Mouse (Mus musculus): ENCODE measurements around the gene Hoxa7.

DNA sequence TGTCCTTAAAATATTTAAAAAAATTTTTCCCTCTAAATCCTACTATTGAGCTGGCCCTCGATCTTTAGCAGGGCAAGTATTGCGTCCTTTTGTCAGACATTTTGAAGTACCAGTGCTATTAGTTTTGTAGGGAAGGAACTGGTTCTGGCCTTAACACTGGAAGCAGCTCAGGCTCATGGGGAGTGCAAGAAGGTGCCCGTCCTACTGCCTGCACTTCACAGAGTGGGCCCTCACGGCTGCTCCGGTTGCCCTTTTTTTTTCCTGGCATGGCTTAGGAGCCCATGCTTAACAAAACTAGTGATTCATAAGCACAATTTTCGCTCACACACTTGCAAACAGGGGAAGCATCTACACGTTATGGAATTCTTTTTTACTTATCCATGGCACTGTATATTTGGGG lies 17.3 kb upstream of the Hoxa7 start:
- TF ChIP-seq POLR2A (IDR thresholded peaks at IDR 0.05; ENCODE audit: insufficient read length, low read depth) = no peak
- no peak for TF ChIP-seq MYOG (IDR thresholded peaks at IDR 0.05; ENCODE audit: control insufficient read depth in 1 of 3, insufficient read depth in 1 of 3, insufficient read length in 2 of 3, low read depth in 2 of 3)
- TF ChIP-seq CEBPB (IDR thresholded peaks at IDR 0.05; ENCODE audit: insufficient read depth, poor library complexity, severe bottlenecking) = no peak
- TF ChIP-seq POLR2AphosphoS2 (IDR thresholded peaks at IDR 0.05; ENCODE audit: insufficient read length, low read depth) = no peak
- no peak for TF ChIP-seq REST (IDR thresholded peaks at IDR 0.05; ENCODE audit: insufficient read depth, insufficient read length)

Data from myocyte (in vitro differentiated cells).